Mouse (Mus musculus): ENCODE data around the gene Prpsap1.
"Not testable (repeated sequence)": the region's sequence is repeated elsewhere in the genome, so short reads cannot be mapped to it uniquely, and the experiment has no call there.

The Prpsap1 gene

GRCm38 (mm10) chr11:116429862-116430613 lies 64.0 kb downstream of the Prpsap1 start:
- no peak for DNase-seq (ENCODE audit: inconsistent ontology term)

GRCm38 (mm10) chr11:116428872-116429859 lies 64.8 kb downstream of the Prpsap1 start:
- no peak for DNase-seq (ENCODE audit: inconsistent ontology term)

GRCm38 (mm10) chr11:116426852-116427575 lies 67.0 kb downstream of the Prpsap1 start:
- no peak for DNase-seq (ENCODE audit: inconsistent ontology term)

- not testable (repeated sequence) for DNase-seq (ENCODE audit: inconsistent ontology term)
Observed at GRCm38 (mm10) chr11:116426328-116426727, 67.7 kb downstream of the Prpsap1 start.

GRCm38 (mm10) chr11:116424621-116425407 lies 69.2 kb downstream of the Prpsap1 start:
- DNase-seq (ENCODE audit: inconsistent ontology term), result no peak

GRCm38 (mm10) chr11:116423782-116424620 lies 70.0 kb downstream of the Prpsap1 start:
- no peak for DNase-seq (ENCODE audit: inconsistent ontology term)

- DNase-seq (ENCODE audit: inconsistent ontology term), result no peak
Observed at GRCm38 (mm10) chr11:116423214-116423613, 70.8 kb downstream of the Prpsap1 start.

GRCm38 (mm10) chr11:116422562-116422961 lies 71.4 kb downstream of the Prpsap1 start:
- no peak for DNase-seq (ENCODE audit: inconsistent ontology term)

GRCm38 (mm10) chr11:116421102-116421501 lies 72.9 kb downstream of the Prpsap1 start:
- DNase-seq (ENCODE audit: inconsistent ontology term), result no peak

All from Muller cell, postnatal 12 days (primary cell).